Mouse (Mus musculus): ENCODE data around the gene Ttc41.

DNA sequence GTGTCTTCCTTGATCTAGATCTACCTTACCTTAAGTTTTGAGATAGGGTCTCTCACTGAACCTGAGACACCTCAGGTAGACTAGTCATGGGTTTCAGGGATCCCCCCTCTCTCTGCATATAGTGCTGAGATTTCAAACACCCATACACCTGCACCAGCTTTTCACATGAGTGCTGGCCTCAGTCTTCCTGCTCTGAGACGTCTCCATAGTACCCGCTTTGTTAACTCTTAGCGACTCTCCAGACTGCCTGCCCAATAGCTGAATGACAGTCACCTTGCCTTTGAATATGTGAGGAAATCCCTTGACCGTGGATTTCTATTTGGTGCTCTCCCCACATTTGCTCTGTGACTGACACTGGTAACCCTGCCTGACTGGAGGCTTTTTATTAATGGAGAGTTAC, 88.6 kb downstream of the Ttc41 start:
- no peak for TF ChIP-seq CTCF (IDR thresholded peaks at IDR 0.05; ENCODE audit: low read depth)
- no peak for TF ChIP-seq EP300 (IDR thresholded peaks at IDR 0.05; ENCODE audit: low read depth)
